Mouse (Mus musculus): ENCODE results near the gene Gm19935.

The Gm19935 gene

DNA sequence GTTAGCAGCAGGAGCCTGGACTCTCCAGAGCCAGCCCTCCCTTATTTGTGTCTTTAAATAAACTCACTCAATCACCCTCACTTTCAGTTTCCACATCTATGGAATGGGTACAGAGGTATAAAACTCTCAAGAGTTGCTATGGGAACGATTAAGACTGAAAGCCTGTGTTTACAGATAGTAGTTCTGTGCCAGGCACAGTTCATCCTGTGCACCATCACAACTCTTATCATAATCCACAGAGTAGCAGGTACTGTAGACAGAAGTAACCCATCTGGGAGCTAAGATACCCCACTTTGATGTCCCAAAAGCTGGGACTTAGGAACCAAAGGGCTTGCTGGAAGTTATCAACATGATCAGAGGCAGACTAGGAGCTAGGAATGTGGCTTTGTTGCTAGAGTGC, 12.6 kb upstream of the Gm19935 start:
- peak; percentile 43 for DNase-seq (ENCODE audit: low spot score)

DNA sequence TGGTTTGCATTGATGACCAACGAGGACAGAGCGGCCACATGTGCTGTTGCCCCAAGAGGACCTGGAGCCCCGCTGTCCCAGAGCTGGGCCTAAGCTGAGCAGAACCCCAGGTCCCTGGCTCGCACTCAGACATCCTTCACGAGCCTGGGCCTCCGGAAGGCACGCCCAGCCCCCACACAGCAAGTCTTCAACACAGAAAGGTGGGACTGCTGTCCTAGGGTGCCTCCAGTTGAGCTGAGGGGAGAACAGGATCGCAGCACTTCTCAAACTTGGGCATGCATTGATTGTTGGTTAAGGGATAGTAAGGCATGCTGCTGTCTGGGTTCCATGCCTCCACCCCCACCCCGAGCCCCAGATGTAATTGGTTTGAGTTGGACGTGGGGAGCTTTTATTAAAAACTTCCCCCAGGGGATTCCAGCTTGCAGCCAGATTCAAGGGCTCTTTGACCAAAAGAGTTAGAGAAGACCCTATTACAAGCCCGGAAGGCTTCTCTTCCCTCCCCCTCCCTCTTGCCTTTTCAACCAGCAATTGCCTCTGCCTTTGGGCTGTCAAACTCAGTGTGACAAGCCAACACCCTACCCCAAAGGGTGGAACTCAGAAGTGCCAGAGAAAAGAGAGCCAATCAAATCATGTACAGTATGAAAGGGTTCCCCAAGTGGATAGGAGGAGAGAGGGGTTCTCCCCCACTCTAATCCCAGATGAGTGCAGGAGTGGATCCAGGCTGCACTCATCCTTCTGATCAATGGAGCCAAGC, 12.0 kb upstream of the Gm19935 start:
- peak; percentile 32 for DNase-seq (ENCODE audit: low spot score)

- DNase-seq (ENCODE audit: low spot score), result peak; percentile 87
Observed at GRCm38 (mm10) chr8:90828181-90828986, 11.2 kb upstream of the Gm19935 start, which contains the start of gene Chd9. Gene Chd9 (plus strand): TSS chr8:90828352.

GRCm38 (mm10) chr8:90825459-90825871, 8.3 kb upstream of the Gm19935 start:
- DNase-seq (ENCODE audit: low spot score), result no peak

DNA sequence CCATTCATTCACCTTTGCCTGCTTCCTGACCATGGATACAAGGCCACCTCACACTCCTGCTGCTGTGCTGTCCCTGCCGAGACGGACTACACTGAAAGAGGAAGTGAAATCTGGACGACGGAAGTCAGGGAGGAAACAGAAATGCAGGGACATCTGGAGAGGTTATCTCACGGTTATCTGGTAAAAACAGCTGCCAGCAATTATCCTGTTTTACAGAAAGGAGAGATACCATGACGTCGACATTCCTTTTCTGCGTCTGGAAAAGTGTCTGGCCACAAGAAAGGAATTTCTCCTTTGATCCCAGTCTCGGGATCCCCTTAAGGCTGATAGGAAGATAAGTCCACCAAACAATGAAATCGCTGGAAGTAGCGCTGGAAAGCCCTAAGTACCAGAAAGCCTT, 5.2 kb upstream of the Gm19935 start:
- DNase-seq (ENCODE audit: low spot score), result no peak

DNA sequence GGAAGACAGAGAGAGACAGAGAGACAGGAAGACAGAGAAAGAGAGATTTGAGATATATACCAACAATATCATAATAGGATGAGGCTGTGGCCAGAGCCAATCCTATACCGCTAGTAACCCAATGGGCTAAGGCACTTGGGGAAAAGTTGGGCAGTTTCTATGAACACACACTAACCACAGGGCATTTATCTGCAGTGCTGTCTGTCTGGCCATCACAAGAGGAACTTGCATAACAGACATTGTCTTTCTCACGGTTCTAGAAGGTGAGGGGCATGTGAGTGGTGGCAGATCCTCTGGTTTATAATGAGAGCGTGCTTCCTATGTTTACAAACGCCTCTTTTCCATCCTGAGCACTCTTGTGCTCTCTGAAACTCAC, 3.1 kb upstream of the Gm19935 start:
- DNase-seq (ENCODE audit: low spot score), result no peak

DNA sequence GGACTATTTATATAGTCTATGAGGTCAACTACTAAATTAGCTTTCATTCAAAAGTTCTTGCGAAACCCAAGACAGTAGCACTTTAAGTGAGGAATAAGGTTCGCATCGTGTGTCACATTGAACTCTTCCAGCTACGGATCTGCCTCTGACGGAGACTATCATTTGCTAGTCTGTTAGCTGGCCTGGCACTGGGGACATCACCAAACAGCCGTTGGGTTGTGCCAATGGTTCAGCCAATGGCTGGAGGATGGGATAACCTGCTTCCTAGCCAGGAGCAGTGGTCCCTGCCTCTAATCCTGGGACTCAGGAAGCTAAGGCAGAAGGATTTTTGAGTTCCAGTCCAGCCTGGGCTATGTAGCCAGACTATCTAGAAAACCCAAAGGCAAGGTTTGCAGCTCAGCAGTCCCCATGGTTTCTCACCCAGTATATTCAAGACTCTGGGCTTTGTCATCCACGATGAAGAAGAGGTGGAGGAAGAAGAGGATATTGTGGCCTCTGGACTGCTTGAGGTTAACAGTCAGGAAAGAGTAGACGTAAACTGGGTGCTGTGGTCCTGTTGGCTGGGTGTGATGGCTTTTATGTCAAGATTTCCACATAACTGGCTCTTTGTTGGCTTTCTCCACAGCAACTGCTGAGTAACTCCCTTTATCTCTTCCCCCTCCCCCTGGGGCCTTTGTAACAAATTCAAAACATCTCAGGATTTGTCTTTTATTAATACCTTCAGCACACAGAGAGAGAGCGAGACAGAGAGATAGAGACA, 2.5 kb upstream of the Gm19935 start:
- no peak for DNase-seq (ENCODE audit: low spot score)

- no peak for DNase-seq (ENCODE audit: low spot score)
Observed at GRCm38 (mm10) chr8:90816061-90816882, 921 bp downstream of the Gm19935 start.

- DNase-seq (ENCODE audit: low spot score), result peak; percentile 37
Observed at GRCm38 (mm10) chr8:90813602-90814320, 3.4 kb downstream of the Gm19935 start.

DNA sequence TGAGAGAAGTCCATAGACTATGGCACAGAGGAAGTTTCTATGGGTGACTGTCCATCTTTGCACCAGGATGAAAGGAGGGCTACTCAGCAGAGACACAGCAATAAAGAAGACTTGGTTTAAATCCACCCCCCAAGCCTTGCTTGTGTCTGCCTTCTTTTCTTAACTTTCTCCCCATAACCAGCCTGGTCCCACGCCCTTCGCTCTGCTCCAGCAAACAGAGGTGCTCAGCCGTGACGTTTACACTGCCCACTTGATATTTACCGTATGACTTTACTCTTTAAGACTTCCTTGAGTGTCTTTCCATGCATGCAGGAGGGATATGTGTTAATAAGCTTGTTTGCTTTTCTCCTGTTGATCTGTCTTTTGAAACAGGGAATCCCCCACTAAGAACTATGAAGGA, 17.7 kb downstream of the Gm19935 start:
- no peak for DNase-seq (ENCODE audit: low spot score)

GRCm38 (mm10) chr8:90794990-90795861, 22.0 kb downstream of the Gm19935 start:
- peak; percentile 44 for DNase-seq (ENCODE audit: low spot score)

DNA sequence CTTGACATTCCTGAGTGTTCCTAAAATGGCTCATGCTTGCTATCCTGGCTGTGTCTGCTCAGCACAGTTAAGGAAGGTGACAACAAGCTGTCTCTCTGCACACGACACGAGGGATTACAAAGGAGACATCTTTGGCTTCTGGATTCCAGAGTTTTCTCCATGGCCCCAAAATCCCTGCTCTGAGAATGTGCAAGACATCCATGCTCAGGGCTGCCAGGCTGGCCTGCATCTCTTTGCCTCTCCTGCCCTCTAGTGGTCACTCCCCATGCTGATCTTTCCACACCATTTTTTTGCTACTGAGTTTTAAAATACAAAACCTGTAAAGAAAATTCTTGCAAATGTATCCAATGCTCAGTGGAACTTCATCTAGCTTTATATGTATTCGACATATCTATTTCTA, 23.5 kb downstream of the Gm19935 start:
- DNase-seq (ENCODE audit: low spot score), result peak; percentile 45

DNA sequence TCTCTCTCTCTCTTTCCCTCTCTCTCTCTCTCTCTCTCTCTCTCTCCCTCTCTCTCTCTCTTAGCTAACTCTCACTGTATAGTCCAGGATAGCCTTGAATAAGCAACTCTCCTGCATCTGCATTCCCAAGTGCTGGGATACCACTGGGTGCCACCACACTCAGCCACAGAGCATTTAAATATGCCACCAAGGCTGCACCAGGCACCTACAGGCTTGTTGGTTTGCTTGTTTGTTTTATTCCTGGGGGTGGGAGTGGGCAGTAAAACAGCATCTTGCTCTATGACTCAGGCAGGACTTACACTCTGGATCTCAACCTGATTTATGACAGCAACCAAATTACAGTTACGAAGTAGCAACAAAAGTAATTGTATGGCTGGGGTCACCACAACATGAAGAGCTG, 25.6 kb downstream of the Gm19935 start:
- no peak for DNase-seq (ENCODE audit: low spot score)

- no peak for DNase-seq (ENCODE audit: low spot score)
Observed at GRCm38 (mm10) chr8:90769791-90770190, 47.4 kb downstream of the Gm19935 start.

Measured in c-Kit-positive CD71-positive TER-119-positive erythroid progenitor cells, embryonic 14.5 days (primary cell).